Mouse (Mus musculus): ENCODE data around the gene Nudt2.

- TF ChIP-seq POLR2A (IDR thresholded peaks at IDR 0.05; ENCODE audit: low read depth, low read length) (no peak), HCFC1 (IDR thresholded peaks at IDR 0.05; ENCODE audit: low read depth, low read length) (no peak), E2F4 (IDR thresholded peaks at IDR 0.05; ENCODE audit: insufficient replicate concordance, low read depth, low read length) (no peak), CTCF (conservative IDR thresholded peaks at IDR 0.05 in 1 of 2, IDR thresholded peaks at IDR 0.05 in 1 of 2; ENCODE audit: low read depth in 2 of 2, low read length in 2 of 2) (no peak), BHLHE40 (IDR thresholded peaks at IDR 0.05; ENCODE audit: low read depth, low read length) (no peak), USF1 (IDR thresholded peaks at IDR 0.05; ENCODE audit: low read depth, low read length) (no peak), ZC3H11A (IDR thresholded peaks at IDR 0.05; ENCODE audit: low read depth, low read length) (no peak), IRF4 (IDR thresholded peaks at IDR 0.05; ENCODE audit: low read depth, low read length) (no peak), MAX (IDR thresholded peaks at IDR 0.05; ENCODE audit: low read length) (no peak), USF2 (conservative IDR thresholded peaks at IDR 0.05; ENCODE audit: low read depth, low read length) (no peak), EP300 (IDR thresholded peaks at IDR 0.05; ENCODE audit: low read length) (no peak)
Observed at GRCm38 (mm10) chr4:41520641-41521040, 55.7 kb downstream of the Nudt2 start.
